Mouse (Mus musculus) right cerebral cortex, adult 2 months (tissue): ENCODE data around the gene Sec24a.

ENCODE experiments used
- DNase-seq, 2 experiments: peaks; one replicate each; pipeline ENCODE4 v3.0.0; 2021 to 2022; ENCODE audit warnings: low spot score in 2 of 2

The Sec24a gene

GRCm38 (mm10) chr11:51649889-51650199 lies 113.6 kb downstream of the Sec24a start:
- DNase-seq: peak; percentile 47 to 48

- DNase-seq: no peak
These were observed 114.1 kb downstream of the Sec24a start for GRCm38 (mm10) chr11:51649111-51649888.

GRCm38 (mm10) chr11:51648566-51648965 lies 114.9 kb downstream of the Sec24a start:
- no peak for DNase-seq

- peak in 1 of 2 experiments; percentile 43 for DNase-seq
These were observed 116.4 kb downstream of the Sec24a start for GRCm38 (mm10) chr11:51646751-51647667.

- no peak for DNase-seq
These were observed 117.2 kb downstream of the Sec24a start for GRCm38 (mm10) chr11:51646245-51646644.

GRCm38 (mm10) chr11:51645293-51645692 lies 118.1 kb downstream of the Sec24a start:
- no peak for DNase-seq

- DNase-seq: no peak
These were observed 119.2 kb downstream of the Sec24a start for GRCm38 (mm10) chr11:51644217-51644616.

GRCm38 (mm10) chr11:51643761-51644160 lies 119.7 kb downstream of the Sec24a start:
- DNase-seq: no peak

GRCm38 (mm10) chr11:51643202-51643601 lies 120.2 kb downstream of the Sec24a start:
- DNase-seq: no peak
